Mouse (Mus musculus) thymus, adult 2 months (tissue): Measurements from ENCODE around the gene Stard8. TPM values are rescaled to one million over a fixed set of nuclear protein-coding genes. Genes with fewer than 3 reads are reported as not detected.

Source experiments
- DNase-seq: peaks from one replicate; pipeline ENCODE4 v3.0.0; 2021
- H3K27ac ChIP-seq: fragments of 200-500 bp; 2 replicates; pipeline ENCODE4 v1.5.1; 2012; ENCODE audit warnings: low read length, control low read depth; ENCODE audit not compliant: control insufficient read depth, insufficient read depth
- H3K27me3 ChIP-seq: fragments of 200-500 bp; 2 replicates; pipeline ENCODE4 v1.6.1; 2012; ENCODE audit warnings: mild to moderate bottlenecking, low read length, moderate library complexity, mixed read lengths; ENCODE audit not compliant: control insufficient read depth, insufficient read depth
- H3K36me3 ChIP-seq: fragments of 200-500 bp; 2 replicates; pipeline ENCODE4 v1.6.1; 2012; ENCODE audit warnings: mild to moderate bottlenecking, low read length, moderate library complexity; ENCODE audit not compliant: control insufficient read depth, insufficient read depth
- H3K4me1 ChIP-seq: fragments of 200-500 bp; replicated peaks from 2 replicates; pipeline ENCODE4 v1.6.1; 2012; ENCODE audit warnings: low read length; ENCODE audit not compliant: control insufficient read depth, insufficient read depth
- H3K4me3 ChIP-seq: fragments of 200-500 bp; 2 replicates; pipeline ENCODE4 v1.5.1; 2012; ENCODE audit warnings: mild to moderate bottlenecking, low read length, control low read depth, moderate library complexity; ENCODE audit not compliant: control insufficient read depth, insufficient read depth
- CTCF ChIP-seq: fragments of 200-500 bp; IDR thresholded peaks from 2 replicates; pipeline ENCODE4 v1.5.1; 2012; ENCODE audit warnings: mild to moderate bottlenecking, control low read depth, low read length, moderate library complexity, borderline replicate concordance; ENCODE audit not compliant: control insufficient read depth, poor library complexity, insufficient read depth; ENCODE audit errors: extremely low read depth
- POLR2A ChIP-seq: fragments of 200-500 bp; IDR thresholded peaks from 2 replicates; pipeline ENCODE4 v1.6.1; 2012; ENCODE audit warnings: mild to moderate bottlenecking, low read length, control low read depth, moderate library complexity; ENCODE audit not compliant: control insufficient read depth, poor library complexity, insufficient read depth; ENCODE audit errors: extremely low read depth
- WGBS: fragments of 180-500 bp; shearing (Covaris S2); methylation state at CpG from one replicate; pipeline ENCODE4 v1.1.7; 2018; 5-methylcytosine and 5-hydroxymethylcytosine counted together
- polyA plus RNA-seq: library from polyadenylated mRNA; depleted of rRNA; stranded (reverse); fragments of >200 nt; gene quantifications from 2 replicates; pipeline ENCODE4 v1.2.3, GENCODE M21; 2012

The Stard8 gene
- polyA plus RNA-seq, 1 experiment = 10.1 TPM

DNA sequence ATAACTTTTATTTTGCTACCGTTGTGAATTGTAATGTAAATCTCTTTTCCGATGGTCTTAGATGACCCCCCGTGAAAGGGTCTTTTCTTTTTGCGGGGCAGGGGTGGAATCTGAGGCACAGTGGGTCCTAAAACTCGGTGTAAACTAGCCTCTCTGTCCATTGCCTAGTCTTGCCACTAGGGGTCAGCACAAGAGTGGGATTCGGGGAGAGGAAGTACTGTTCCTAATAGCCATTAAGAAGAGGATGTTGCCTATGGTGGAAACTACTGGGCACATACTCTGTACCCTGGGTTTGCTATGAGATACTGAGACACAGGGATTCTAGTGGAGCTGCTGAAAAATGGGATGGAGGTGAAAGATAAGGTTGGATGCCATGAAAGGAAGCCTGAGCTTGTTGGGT lies 13.5 kb upstream of the Stard8 start:
- WGBS = 24% methylated on average over 6 of the region's 6 CpGs
- no peak overlapping the region for H3K27ac ChIP-seq
- no peaks in the 10 kb centered on the region for H3K27me3 ChIP-seq
- no peak for TF ChIP-seq POLR2A
- no peak for TF ChIP-seq CTCF
- H3K36me3 ChIP-seq = no peaks in the 10 kb centered on the region
- DNase-seq = peak; percentile 28
- no peaks in the 10 kb centered on the region for H3K4me1 ChIP-seq
- H3K4me3 ChIP-seq = no peak overlapping the region

DNA sequence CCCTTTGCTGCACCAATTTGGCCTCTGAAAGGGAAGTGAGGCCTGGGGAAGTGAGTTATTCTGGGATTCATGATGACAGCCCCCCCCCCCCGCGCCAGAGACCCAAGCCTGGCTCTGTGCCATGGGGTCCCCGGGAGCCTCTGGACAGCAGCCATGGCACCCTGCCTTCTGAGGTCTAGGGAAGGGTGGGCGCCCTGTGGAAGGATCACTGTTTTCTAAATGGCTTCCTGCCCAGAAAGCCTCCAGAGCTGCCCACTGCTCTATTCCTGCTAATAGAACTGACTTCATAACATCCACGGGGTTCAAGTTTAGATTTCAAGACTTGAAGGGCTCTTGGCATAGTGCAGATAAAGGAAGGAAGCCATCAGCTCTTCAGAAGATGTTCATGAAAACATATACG lies 983 bp upstream of the Stard8 start:
- Histone ChIP-seq H3K4me1 (no peaks in the 10 kb centered on the region), H3K27ac (no peak overlapping the region), H3K36me3 (no peaks in the 10 kb centered on the region), H3K4me3 (no peak overlapping the region), H3K27me3 (no peaks in the 10 kb centered on the region)
- no peak for DNase-seq
- 44% methylated on average over 6 of the region's 6 CpGs for WGBS
- no peak for TF ChIP-seq POLR2A
- no peak for TF ChIP-seq CTCF

GRCm38 (mm10) chrX:99010581-99010980 lies 7.5 kb downstream of the Stard8 start:
- Histone ChIP-seq H3K4me3 (no peak overlapping the region), H3K27me3 (no peaks in the 10 kb centered on the region), H3K27ac (no peak overlapping the region), H3K36me3 (no peaks in the 10 kb centered on the region), H3K4me1 (no peaks in the 10 kb centered on the region)
- no peak for DNase-seq
- WGBS = 95% methylated on average over 5 of the region's 5 CpGs
- TF ChIP-seq POLR2A (no peak), CTCF (no peak)

GRCm38 (mm10) chrX:99011281-99011680 lies 8.2 kb downstream of the Stard8 start:
- Histone ChIP-seq H3K27ac (no peak overlapping the region), H3K4me3 (no peak overlapping the region), H3K4me1 (no peaks in the 10 kb centered on the region), H3K27me3 (no peaks in the 10 kb centered on the region), H3K36me3 (no peaks in the 10 kb centered on the region)
- 82% methylated on average over 3 of the region's 3 CpGs for WGBS
- DNase-seq = no peak
- TF ChIP-seq POLR2A (no peak), CTCF (no peak)

- Histone ChIP-seq H3K4me1 (no peaks in the 10 kb centered on the region), H3K4me3 (no peak overlapping the region), H3K36me3 (no peaks in the 10 kb centered on the region), H3K27me3 (no peaks in the 10 kb centered on the region), H3K27ac (no peak overlapping the region)
- no peak for DNase-seq
- TF ChIP-seq POLR2A (no peak), CTCF (no peak)
- 97% methylated on average over 3 of the region's 3 CpGs for WGBS
Measured at GRCm38 (mm10) chrX:99012486-99012885, 9.4 kb downstream of the Stard8 start.

DNA sequence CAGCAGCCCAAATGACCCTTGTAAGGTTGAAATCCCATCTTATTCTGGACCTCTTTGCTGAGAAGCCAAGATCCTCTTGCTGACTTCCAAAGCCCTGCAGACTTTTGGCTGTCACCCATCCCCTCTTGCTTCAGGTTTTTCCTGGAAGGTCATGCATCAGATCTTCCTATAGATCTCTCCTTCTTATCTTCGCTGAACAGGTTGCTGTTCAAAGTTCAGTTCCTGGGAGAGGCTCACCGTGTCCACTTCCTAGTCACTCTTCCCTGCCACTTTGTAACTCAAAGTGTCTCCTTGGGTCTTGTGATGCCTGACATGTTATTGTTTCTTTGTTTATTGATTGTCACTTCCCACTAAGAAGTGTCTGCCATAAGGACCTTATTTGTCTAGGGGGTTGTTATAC lies 12.7 kb downstream of the Stard8 start:
- DNase-seq = no peak
- Histone ChIP-seq H3K4me3 (no peak overlapping the region), H3K27me3 (no peaks in the 10 kb centered on the region), H3K27ac (no peak overlapping the region), H3K4me1 (no peaks in the 10 kb centered on the region), H3K36me3 (no peaks in the 10 kb centered on the region)
- WGBS = 78% methylated on average over 2 of the region's 2 CpGs
- TF ChIP-seq CTCF (no peak), POLR2A (no peak)

DNA sequence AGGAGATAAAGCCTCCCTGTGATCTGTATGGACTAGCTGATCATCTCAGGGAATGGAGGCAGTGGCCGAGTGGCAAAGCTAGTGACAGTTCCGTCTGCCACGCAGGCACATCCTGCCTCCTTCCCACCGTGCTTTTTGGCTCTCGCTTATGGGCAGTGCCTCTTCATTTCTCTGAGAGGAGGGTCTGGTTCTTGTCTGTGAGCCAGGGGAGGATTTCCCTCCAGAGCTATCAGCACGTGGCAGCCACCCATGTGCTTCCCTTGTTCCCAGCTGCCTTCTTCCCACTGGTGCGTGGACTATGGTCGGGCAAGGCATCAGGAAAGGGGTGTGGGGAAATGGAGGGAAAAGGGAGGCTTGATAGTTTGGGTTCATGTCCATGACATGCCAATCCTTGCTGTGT lies 13.9 kb downstream of the Stard8 start:
- DNase-seq = no peak
- H3K4me3 ChIP-seq = no peak overlapping the region
- 81% methylated on average over 8 of the region's 8 CpGs for WGBS
- H3K4me1 ChIP-seq = no peaks in the 10 kb centered on the region
- no peaks in the 10 kb centered on the region for H3K27me3 ChIP-seq
- no peak for TF ChIP-seq POLR2A
- no peak for TF ChIP-seq CTCF
- no peak overlapping the region for H3K27ac ChIP-seq
- H3K36me3 ChIP-seq = no peaks in the 10 kb centered on the region
